Mouse (Mus musculus): ENCODE results near the gene Wasf2.

The Wasf2 gene

GRCm38 (mm10) chr4:133129391-133129790 lies 914 bp upstream of the Wasf2 start:
- no peak for DNase-seq

- DNase-seq, result peak; percentile 53 to 59
Observed at GRCm38 (mm10) chr4:133130890-133131741, 811 bp downstream of the Wasf2 start.

GRCm38 (mm10) chr4:133132027-133132426 lies 1.7 kb downstream of the Wasf2 start:
- DNase-seq, result peak; percentile 40 to 41

GRCm38 (mm10) chr4:133136946-133137345 lies 6.6 kb downstream of the Wasf2 start:
- DNase-seq, result no peak

- peak; percentile 35 to 39 for DNase-seq
Observed at GRCm38 (mm10) chr4:133138971-133139370, 8.7 kb downstream of the Wasf2 start.

- DNase-seq, result no peak
Observed at GRCm38 (mm10) chr4:133155006-133155405, 24.7 kb downstream of the Wasf2 start.

GRCm38 (mm10) chr4:133155726-133156125 lies 25.4 kb downstream of the Wasf2 start:
- DNase-seq, result peak in 1 of 2 experiments; percentile 40

- no peak for DNase-seq
Observed at GRCm38 (mm10) chr4:133156422-133156821, 26.1 kb downstream of the Wasf2 start.

- no peak for DNase-seq
Observed at GRCm38 (mm10) chr4:133156831-133157230, 26.5 kb downstream of the Wasf2 start.

- peak; percentile 80 to 83 for DNase-seq
Observed at GRCm38 (mm10) chr4:133159127-133159526, 28.8 kb downstream of the Wasf2 start.

GRCm38 (mm10) chr4:133159646-133160045 lies 29.3 kb downstream of the Wasf2 start:
- peak; percentile 75 to 84 for DNase-seq

- no peak for DNase-seq
Observed at GRCm38 (mm10) chr4:133160211-133160610, 29.9 kb downstream of the Wasf2 start.

GRCm38 (mm10) chr4:133160821-133161220 lies 30.5 kb downstream of the Wasf2 start:
- peak in 1 of 2 experiments; percentile 33 for DNase-seq

- DNase-seq, result no peak
Observed at GRCm38 (mm10) chr4:133162196-133162595, 31.9 kb downstream of the Wasf2 start.

- no peak for DNase-seq
Observed at GRCm38 (mm10) chr4:133166773-133167172, 36.5 kb downstream of the Wasf2 start.

GRCm38 (mm10) chr4:133169237-133170055 lies 39.1 kb downstream of the Wasf2 start:
- peak; percentile 70 to 72 for DNase-seq

GRCm38 (mm10) chr4:133170056-133170524 lies 39.8 kb downstream of the Wasf2 start:
- DNase-seq, result peak; percentile 72 to 79

GRCm38 (mm10) chr4:133170616-133171015 lies 40.3 kb downstream of the Wasf2 start:
- DNase-seq, result no peak

GRCm38 (mm10) chr4:133172451-133172850 lies 42.1 kb downstream of the Wasf2 start:
- no peak for DNase-seq

- peak; percentile 33 to 34 for DNase-seq
Observed at GRCm38 (mm10) chr4:133174361-133174760, 44.1 kb downstream of the Wasf2 start.

GRCm38 (mm10) chr4:133175274-133175673 lies 45.0 kb downstream of the Wasf2 start:
- no peak for DNase-seq

GRCm38 (mm10) chr4:133175998-133176760 lies 45.9 kb downstream of the Wasf2 start:
- no peak for DNase-seq

Data from B cell, adult 2 months (primary cell).